Mouse (Mus musculus) myocyte (in vitro differentiated cells): ENCODE measurements around the gene Ocm.

ENCODE experiments used
- MYOD1 ChIP-seq, 3 experiments: IDR thresholded peaks; one replicate each; pipeline ENCODE4 v1.6.1; 2011; ENCODE audit warnings: control low read depth in 2 of 3, low read depth in 2 of 3, mild to moderate bottlenecking in 2 of 3, moderate library complexity in 1 of 3; ENCODE audit not compliant: insufficient read length in 2 of 3, control insufficient read depth in 1 of 3
- POLR2A ChIP-seq: IDR thresholded peaks from one replicate; pipeline ENCODE4 v1.6.1; 2011; ENCODE audit warnings: low read depth, mild to moderate bottlenecking, control low read depth, moderate library complexity; ENCODE audit not compliant: insufficient read length
- REST ChIP-seq: IDR thresholded peaks from one replicate; pipeline ENCODE4 v1.6.1; 2011; ENCODE audit warnings: mild to moderate bottlenecking, control low read depth, moderate library complexity; ENCODE audit not compliant: insufficient read depth, insufficient read length

DNA sequence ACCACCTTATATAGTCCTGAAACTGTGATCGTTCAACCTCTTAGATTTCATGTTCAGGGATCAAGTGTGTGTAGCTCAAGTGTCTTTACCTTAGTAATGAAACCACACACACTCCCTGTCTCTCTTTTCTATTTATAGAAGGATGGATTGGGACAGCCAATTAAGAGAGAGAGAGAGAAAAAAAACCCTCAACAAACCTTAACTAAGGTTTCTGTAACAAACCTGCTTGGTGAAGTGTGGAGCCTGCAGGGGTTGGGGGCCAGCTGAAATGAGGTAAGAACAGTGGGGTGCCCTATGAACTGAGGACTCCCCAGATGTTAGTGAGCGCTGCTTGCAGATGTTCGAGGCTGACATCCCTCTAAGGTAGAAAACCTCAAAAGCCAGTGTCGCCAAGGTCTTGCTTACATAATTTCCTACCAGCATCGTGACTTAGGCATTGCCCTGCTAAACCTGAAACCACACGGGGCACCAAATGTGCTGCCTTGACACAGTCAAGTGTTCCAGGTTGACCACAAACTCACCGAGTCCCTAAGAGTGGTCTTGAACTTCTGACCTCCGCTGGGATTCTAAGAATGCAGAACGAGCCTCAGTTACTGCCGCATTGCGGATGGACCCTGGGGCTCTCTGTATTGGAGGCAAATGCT is at the start of gene Ocm:
- TF ChIP-seq REST (no peak), POLR2A (no peak), MYOD1 (IDR thresholded peaks at IDR 0.05; ENCODE audit: control insufficient read depth in 1 of 3, insufficient read length in 2 of 3, low read depth in 2 of 3) (no peak)
